Mouse (Mus musculus): ENCODE results near the gene Coil.
A peak's percentile ranks its signal among the peaks of the same experiment; 100 is the strongest.

Coil gene

GRCm38 (mm10) chr11:88970202-88970732, at the start of gene Coil:
Coil (plus strand) TSS chr11:88970252.
- no peak for DNase-seq (ENCODE audit: low read depth)

GRCm38 (mm10) chr11:88926566-88926965, 43.5 kb upstream of the Coil start:
- DNase-seq (ENCODE audit: low read depth): no peak

- DNase-seq (ENCODE audit: low read depth): no peak
Measured at GRCm38 (mm10) chr11:88931692-88932530, 38.1 kb upstream of the Coil start.

- DNase-seq (ENCODE audit: low read depth): no peak
Measured at GRCm38 (mm10) chr11:88933030-88933429, 37.0 kb upstream of the Coil start.

- no peak for DNase-seq (ENCODE audit: low read depth)
Measured at GRCm38 (mm10) chr11:88934089-88935000, 35.7 kb upstream of the Coil start.

GRCm38 (mm10) chr11:88937886-88938285, 32.2 kb upstream of the Coil start:
- peak; percentile 17 for DNase-seq (ENCODE audit: low read depth)

GRCm38 (mm10) chr11:88938770-88939169, 31.3 kb upstream of the Coil start:
- DNase-seq (ENCODE audit: low read depth): no peak

GRCm38 (mm10) chr11:88939634-88940033, 30.4 kb upstream of the Coil start:
- no peak for DNase-seq (ENCODE audit: low read depth)

GRCm38 (mm10) chr11:88941489-88941888, 28.6 kb upstream of the Coil start:
- no peak for DNase-seq (ENCODE audit: low read depth)

GRCm38 (mm10) chr11:88945971-88946585, 24.0 kb upstream of the Coil start:
- DNase-seq (ENCODE audit: low read depth): no peak

- DNase-seq (ENCODE audit: low read depth): no peak
Measured at GRCm38 (mm10) chr11:88948896-88949295, 21.2 kb upstream of the Coil start.

- no peak for DNase-seq (ENCODE audit: low read depth)
Measured at GRCm38 (mm10) chr11:88949802-88950639, 20.0 kb upstream of the Coil start.

GRCm38 (mm10) chr11:88950640-88951250, 19.3 kb upstream of the Coil start:
- no peak for DNase-seq (ENCODE audit: low read depth)

- DNase-seq (ENCODE audit: low read depth): no peak
Measured at GRCm38 (mm10) chr11:88951576-88951975, 18.5 kb upstream of the Coil start.

- no peak for DNase-seq (ENCODE audit: low read depth)
Measured at GRCm38 (mm10) chr11:88952117-88952516, 17.9 kb upstream of the Coil start.

GRCm38 (mm10) chr11:88953582-88953981, 16.5 kb upstream of the Coil start:
- no peak for DNase-seq (ENCODE audit: low read depth)

- peak; percentile 71 for DNase-seq (ENCODE audit: low read depth)
Measured at GRCm38 (mm10) chr11:88954803-88955202, 15.2 kb upstream of the Coil start.

- peak; percentile 99 for DNase-seq (ENCODE audit: low read depth)
Measured at GRCm38 (mm10) chr11:88955217-88955969, 14.7 kb upstream of the Coil start, which contains the start of gene Scpep1. Scpep1 (minus strand) TSS chr11:88955465.

GRCm38 (mm10) chr11:88958851-88959250, 11.2 kb upstream of the Coil start:
- DNase-seq (ENCODE audit: low read depth): peak; percentile 32

- DNase-seq (ENCODE audit: low read depth): peak; percentile 74
Measured at GRCm38 (mm10) chr11:88966881-88967361, 3.1 kb upstream of the Coil start, which contains the start of gene Elobl. Elobl (minus strand) TSS chr11:88966931.
